ENCODE assay signal across 22 mouse cellular contexts in genomic region chr3:88714725-88715124, GRCm38 (mm10).
"Had no signal": no experiment of that assay in that cellular context is flagged by ENCODE, and none has a peak within 500 bp of the region (broad histone marks: within the 10 kb centered on the region; RNA-seq: fewer than 3 reads in every experiment).

No protein-coding gene starts in this region.

- H3K27ac ChIP-seq: limb, embryonic 13.5 days; liver, embryonic 15.5 days; lung, embryonic 15.5 days; midbrain, embryonic 10.5 days; midbrain, embryonic 13.5 days; neural tube, embryonic 13.5 days had no signal

- H3K4me2 ChIP-seq: limb, embryonic 13.5 days; liver, embryonic 11.5 days; liver, embryonic 15.5 days; lung, embryonic 15.5 days; midbrain, embryonic 13.5 days; neural tube, embryonic 13.5 days; stomach, embryonic 15.5 days had no signal

- H3K9ac ChIP-seq: limb, embryonic 13.5 days; liver, embryonic 15.5 days; lung, embryonic 15.5 days; midbrain, embryonic 13.5 days; neural tube, embryonic 13.5 days; stomach, embryonic 15.5 days had no signal

- DNase-seq: kidney, adult 2 months; kidney, postnatal 14 days; kidney, postnatal 4 days; left cerebral cortex, postnatal 4 days; lung, adult 18-20 months; lung, postnatal 10 days; lung, postnatal 36 days; retina, postnatal 1 day; right cerebral cortex, postnatal 25 days; spleen, adult 18-20 months; thymus, postnatal 25 days had no signal

- H3K4me3 ChIP-seq: limb, embryonic 13.5 days; liver, embryonic 15.5 days; lung, embryonic 15.5 days; megakaryocyte, embryonic 14.5 days; midbrain, embryonic 10.5 days; midbrain, embryonic 13.5 days; myocyte; neural tube, embryonic 13.5 days; stomach, embryonic 15.5 days had no signal

- H3K27me3 ChIP-seq: limb, embryonic 13.5 days; liver, embryonic 15.5 days; lung, embryonic 15.5 days; megakaryocyte, embryonic 14.5 days; midbrain, embryonic 13.5 days; neural tube, embryonic 13.5 days; stomach, embryonic 15.5 days had no signal

- H3K9me3 ChIP-seq: limb, embryonic 13.5 days; liver, embryonic 15.5 days; lung, embryonic 15.5 days; megakaryocyte, embryonic 14.5 days; midbrain, embryonic 10.5 days; midbrain, embryonic 13.5 days; neural tube, embryonic 13.5 days; stomach, embryonic 15.5 days had no signal

- ATAC-seq: midbrain, embryonic 13.5 days; midbrain, embryonic 16.5 days had no signal
